Mouse (Mus musculus): Measurements from ENCODE around the gene Abhd16a. TPM values are rescaled to one million over a fixed set of nuclear protein-coding genes. Genes with fewer than 3 reads are reported as not detected.

The Abhd16a gene
- polyA plus RNA-seq, 1 experiment = 73.1 TPM

- H3K4me3 ChIP-seq (replicated peaks; ENCODE audit: control insufficient read depth, low read depth, low read length) = no peak overlapping the region
- H3K4me1 ChIP-seq (ENCODE audit: control insufficient read depth, insufficient read depth, low read length) = peaks cover 3% of the 10 kb centered on the region; the same call in 1 of the 2 replicates
- TF ChIP-seq POLR2A (IDR thresholded peaks at IDR 0.05; ENCODE audit: borderline replicate concordance, control insufficient read depth, low read depth, low read length) (no peak), CTCF (IDR thresholded peaks at IDR 0.05; ENCODE audit: control insufficient read depth, insufficient read depth, low read length) (no peak)
- peak overlapping the region; percentile 50 for H3K27ac ChIP-seq (ENCODE audit: control insufficient read depth, insufficient read depth, low read depth, low read length, poor library complexity)
- 78% methylated on average over 1 of the region's 1 CpGs for WGBS
Observed at GRCm38 (mm10) chr17:35125081-35125480, 36.0 kb downstream of the Abhd16a start.

- Histone ChIP-seq H3K4me3 (replicated peaks; ENCODE audit: control insufficient read depth, low read depth, low read length) (no peak overlapping the region), H3K4me1 (ENCODE audit: control insufficient read depth, insufficient read depth, low read length) (peaks cover 2% of the 10 kb centered on the region; the same call in 1 of the 2 replicates), H3K27ac (ENCODE audit: control insufficient read depth, insufficient read depth, low read depth, low read length, poor library complexity) (peak overlapping the region; percentile 5)
- 44% methylated on average over 6 of the region's 6 CpGs for WGBS
- no peak for TF ChIP-seq CTCF (IDR thresholded peaks at IDR 0.05; ENCODE audit: control insufficient read depth, insufficient read depth, low read length)
- no peak for TF ChIP-seq POLR2A (IDR thresholded peaks at IDR 0.05; ENCODE audit: borderline replicate concordance, control insufficient read depth, low read depth, low read length)
Observed at GRCm38 (mm10) chr17:35125578-35125977, 36.5 kb downstream of the Abhd16a start.

- TF ChIP-seq POLR2A (IDR thresholded peaks at IDR 0.05; ENCODE audit: borderline replicate concordance, control insufficient read depth, low read depth, low read length) = peak; percentile 81; the same call in 1 of the 2 replicates
- TF ChIP-seq CTCF (IDR thresholded peaks at IDR 0.05; ENCODE audit: control insufficient read depth, insufficient read depth, low read length) = no peak
- WGBS = under 1% methylated on average over 36 of the region's 36 CpGs
- Histone ChIP-seq H3K27ac (ENCODE audit: control insufficient read depth, insufficient read depth, low read depth, low read length, poor library complexity) (peak within 1 kb of the TSS; percentile 89), H3K4me1 (ENCODE audit: control insufficient read depth, insufficient read depth, low read length) (peaks cover 2% of the 10 kb centered on the region; the same call in 1 of the 2 replicates), H3K4me3 (replicated peaks; ENCODE audit: control insufficient read depth, low read depth, low read length) (peak within 1 kb of the TSS; percentile 88)
Observed at GRCm38 (mm10) chr17:35126206-35126611, 37.1 kb downstream of the Abhd16a start, which contains the start of gene D17H6S53E. TSS of gene D17H6S53E (plus strand) at chr17:35126373.

GRCm38 (mm10) chr17:35127017-35127416, 38.0 kb downstream of the Abhd16a start:
- 36% methylated on average over 13 of the region's 13 CpGs for WGBS
- Histone ChIP-seq H3K4me3 (replicated peaks; ENCODE audit: control insufficient read depth, low read depth, low read length) (peak overlapping the region; percentile 88), H3K27ac (ENCODE audit: control insufficient read depth, insufficient read depth, low read depth, low read length, poor library complexity) (peak overlapping the region; percentile 89), H3K4me1 (ENCODE audit: control insufficient read depth, insufficient read depth, low read length) (peaks cover 2% of the 10 kb centered on the region; the same call in 1 of the 2 replicates)
- TF ChIP-seq CTCF (IDR thresholded peaks at IDR 0.05; ENCODE audit: control insufficient read depth, insufficient read depth, low read length) (no peak), POLR2A (IDR thresholded peaks at IDR 0.05; ENCODE audit: borderline replicate concordance, control insufficient read depth, low read depth, low read length) (no peak)

GRCm38 (mm10) chr17:35128996-35129395, 39.9 kb downstream of the Abhd16a start:
- 82% methylated on average over 11 of the region's 11 CpGs for WGBS
- Histone ChIP-seq H3K4me3 (replicated peaks; ENCODE audit: control insufficient read depth, low read depth, low read length) (no peak overlapping the region), H3K27ac (ENCODE audit: control insufficient read depth, insufficient read depth, low read depth, low read length, poor library complexity) (no peak overlapping the region), H3K4me1 (ENCODE audit: control insufficient read depth, insufficient read depth, low read length) (peaks cover 2% of the 10 kb centered on the region; the same call in 1 of the 2 replicates)
- TF ChIP-seq CTCF (IDR thresholded peaks at IDR 0.05; ENCODE audit: control insufficient read depth, insufficient read depth, low read length) (no peak), POLR2A (IDR thresholded peaks at IDR 0.05; ENCODE audit: borderline replicate concordance, control insufficient read depth, low read depth, low read length) (no peak)

GRCm38 (mm10) chr17:35131038-35131437, 42.0 kb downstream of the Abhd16a start:
- Histone ChIP-seq H3K27ac (ENCODE audit: control insufficient read depth, insufficient read depth, low read depth, low read length, poor library complexity) (no peak overlapping the region), H3K4me1 (ENCODE audit: control insufficient read depth, insufficient read depth, low read length) (no peaks in the 10 kb centered on the region; the same call in 1 of the 2 replicates), H3K4me3 (replicated peaks; ENCODE audit: control insufficient read depth, low read depth, low read length) (no peak overlapping the region)
- 84% methylated on average over 8 of the region's 8 CpGs for WGBS
- no peak for TF ChIP-seq CTCF (IDR thresholded peaks at IDR 0.05; ENCODE audit: control insufficient read depth, insufficient read depth, low read length)

GRCm38 (mm10) chr17:35131500-35132173, 42.6 kb downstream of the Abhd16a start, which contains the start of gene Apom:
TSS of gene Apom (minus strand) at chr17:35132050.
- Histone ChIP-seq H3K4me3 (replicated peaks; ENCODE audit: control insufficient read depth, low read depth, low read length) (no peak within 1 kb of the TSS), H3K27ac (ENCODE audit: control insufficient read depth, insufficient read depth, low read depth, low read length, poor library complexity) (no peak within 1 kb of the TSS), H3K4me1 (ENCODE audit: control insufficient read depth, insufficient read depth, low read length) (no peaks in the 10 kb centered on the region; the same call in 1 of the 2 replicates)
- no peak for TF ChIP-seq CTCF (IDR thresholded peaks at IDR 0.05; ENCODE audit: control insufficient read depth, insufficient read depth, low read length)
- TF ChIP-seq POLR2A (IDR thresholded peaks at IDR 0.05; ENCODE audit: borderline replicate concordance, control insufficient read depth, low read depth, low read length) = no peak
- 81% methylated on average over 15 of the region's 15 CpGs for WGBS

- H3K27ac ChIP-seq (ENCODE audit: control insufficient read depth, insufficient read depth, low read depth, low read length, poor library complexity) = no peak overlapping the region
- WGBS = 86% methylated on average over 3 of the region's 3 CpGs
- no peak for TF ChIP-seq CTCF (IDR thresholded peaks at IDR 0.05; ENCODE audit: control insufficient read depth, insufficient read depth, low read length)
- TF ChIP-seq POLR2A (IDR thresholded peaks at IDR 0.05; ENCODE audit: borderline replicate concordance, control insufficient read depth, low read depth, low read length) = no peak
- H3K4me1 ChIP-seq (ENCODE audit: control insufficient read depth, insufficient read depth, low read length) = no peaks in the 10 kb centered on the region; the same call in 1 of the 2 replicates
- no peak overlapping the region for H3K4me3 ChIP-seq (replicated peaks; ENCODE audit: control insufficient read depth, low read depth, low read length)
Observed at GRCm38 (mm10) chr17:35132174-35132560, 43.1 kb downstream of the Abhd16a start.

All from bone marrow, adult 2 months (tissue).